Mouse (Mus musculus): Measurements from ENCODE around the gene Vwa2.

DNA sequence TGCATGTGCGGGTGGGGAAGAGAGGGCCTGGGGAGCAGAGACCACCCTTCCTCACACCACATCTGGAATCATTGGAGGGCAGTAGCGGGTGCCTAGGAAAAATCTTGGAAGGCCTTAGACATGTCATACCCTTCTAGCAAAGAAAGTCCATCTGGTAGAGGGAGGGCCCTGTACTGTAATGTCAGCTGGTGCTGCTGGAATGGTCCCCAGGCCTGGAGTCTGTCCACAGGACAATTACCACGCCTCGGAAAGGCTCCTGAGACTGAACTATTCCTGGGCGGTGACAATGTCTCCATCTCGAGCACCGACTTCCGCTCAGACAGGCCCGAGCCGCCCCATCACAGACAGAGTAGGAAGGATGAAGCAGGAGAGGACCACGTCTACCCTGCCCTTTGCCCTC, 66.5 kb downstream of the Vwa2 start:
- TF ChIP-seq GATA1 (IDR thresholded peaks at IDR 0.05; ENCODE audit: borderline replicate concordance, low read length) = no peak
- TF ChIP-seq FLI1 (IDR thresholded peaks at IDR 0.05; ENCODE audit: low read length) = no peak
